Mouse (Mus musculus): ENCODE results near the gene N4bp3. TPM values are rescaled to one million over a fixed set of nuclear protein-coding genes. Genes with fewer than 3 reads are reported as not detected.
"Not testable (repeated sequence)": the region's sequence is repeated elsewhere in the genome, so short reads cannot be mapped to it uniquely, and the experiment has no call there.

The N4bp3 gene
- total RNA-seq, 4 experiments from 2014 or later, result 2.0 to 3.1 (median 2.5) TPM

DNA sequence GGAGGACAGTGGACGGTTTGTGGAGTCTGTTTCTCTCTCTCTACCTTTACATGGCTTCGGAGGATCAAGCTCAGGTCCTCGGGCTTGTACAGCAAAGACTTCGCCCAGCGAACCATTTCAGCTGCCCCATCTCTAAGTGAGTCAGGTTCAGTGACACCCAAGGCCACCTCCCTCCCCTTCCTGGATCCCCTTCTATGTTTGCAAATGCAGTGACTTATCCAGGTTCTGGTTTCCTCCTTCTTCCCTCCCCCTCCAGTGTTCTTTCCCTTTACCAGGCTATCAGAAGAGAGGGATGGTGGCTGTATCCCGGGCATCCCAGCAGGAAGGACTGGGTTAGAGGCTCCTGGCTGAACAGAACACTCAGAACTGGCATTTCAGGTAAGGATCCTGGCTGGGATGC is 3.1 kb upstream of the N4bp3 start:
- DNase-seq (ENCODE audit: low spot score in 2 of 2), result no peak

DNA sequence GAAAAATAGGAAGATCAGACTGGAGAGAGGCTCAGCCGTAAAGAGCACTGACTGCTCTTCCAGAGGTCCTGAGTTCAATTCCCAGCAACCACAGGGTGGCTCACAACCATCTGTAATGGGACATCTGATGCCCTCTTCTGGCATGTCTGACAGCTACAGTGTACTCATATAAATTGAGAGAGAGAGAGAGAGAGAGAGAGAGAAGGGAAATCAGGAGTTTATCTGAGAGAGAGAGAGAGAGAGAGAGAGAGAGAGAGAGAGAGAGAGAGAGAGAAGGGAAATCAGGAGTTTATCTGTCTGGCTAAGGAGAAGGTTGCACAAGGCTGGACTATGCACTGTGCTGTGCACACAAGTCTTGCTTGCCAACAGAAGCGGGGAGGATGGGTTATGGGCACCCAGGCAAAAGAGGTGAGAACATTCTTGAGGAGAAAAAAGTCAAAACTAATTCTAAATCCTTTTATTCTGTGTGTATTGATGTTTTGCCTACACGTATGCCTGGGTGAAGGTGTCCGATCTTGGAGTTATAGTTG is 2.3 kb upstream of the N4bp3 start:
- DNase-seq (ENCODE audit: low spot score in 2 of 2), result no peak

DNA sequence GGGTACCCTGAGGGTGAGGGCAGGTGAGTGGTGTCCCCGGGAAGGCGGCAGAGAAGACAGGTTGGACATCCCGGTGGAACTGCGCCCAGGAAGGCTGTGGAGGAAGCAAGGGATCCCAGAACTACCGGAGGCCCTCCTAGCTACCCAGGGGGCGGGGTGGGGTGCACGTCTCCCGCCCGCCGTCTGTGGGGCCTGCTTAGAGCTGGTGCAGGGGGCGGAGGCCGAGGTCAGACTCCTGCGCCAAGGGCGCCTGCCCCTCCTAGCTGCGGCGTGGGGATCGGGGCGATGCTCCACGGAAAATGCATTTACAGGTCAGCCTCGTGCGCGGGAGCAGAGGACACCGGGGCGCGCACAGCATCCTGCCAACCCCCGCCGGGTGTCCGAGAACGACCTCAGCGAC is 381 bp downstream of the N4bp3 start:
- no peak for DNase-seq (ENCODE audit: low spot score in 2 of 2)

- no peak for DNase-seq (ENCODE audit: low spot score in 2 of 2)
Observed at GRCm38 (mm10) chr11:51649889-51650199, 798 bp downstream of the N4bp3 start.

DNA sequence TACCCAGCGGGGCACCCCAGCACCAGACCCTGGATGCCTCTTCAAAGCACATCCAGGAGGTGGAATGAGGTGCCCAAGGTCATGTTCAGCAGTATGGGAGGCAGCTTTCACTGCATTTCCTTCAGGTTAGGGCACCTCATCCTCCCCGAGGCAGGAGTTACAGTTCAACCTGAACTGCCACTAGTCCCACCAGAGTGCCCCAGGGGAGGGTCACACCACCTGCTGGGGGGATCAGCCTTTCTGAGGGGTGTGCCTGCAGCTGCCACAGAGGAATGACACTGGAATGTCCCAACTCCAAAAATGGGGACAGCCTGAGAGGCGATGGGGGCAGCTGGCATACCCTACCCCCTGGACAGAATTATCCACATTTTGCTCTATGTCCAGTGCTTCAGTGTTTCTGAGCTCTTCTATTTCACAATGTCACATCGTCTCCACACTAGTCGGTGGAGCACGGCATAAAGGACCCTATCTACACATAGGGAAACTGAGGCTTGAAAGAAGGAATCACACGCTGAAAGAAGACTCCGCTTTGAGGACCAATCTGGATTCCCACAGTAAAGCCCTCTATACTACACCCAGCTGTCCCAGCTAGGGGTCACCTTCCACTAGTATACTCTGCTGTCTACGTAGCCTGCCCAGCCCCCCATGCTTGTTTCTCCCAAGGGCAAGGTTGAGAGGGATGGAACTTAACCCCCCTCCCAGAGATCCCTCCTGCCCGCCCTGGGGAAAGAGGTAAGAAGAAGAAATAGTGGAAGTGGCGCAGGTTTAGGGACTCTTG is 1.3 kb downstream of the N4bp3 start:
- DNase-seq (ENCODE audit: low spot score in 2 of 2), result no peak

DNA sequence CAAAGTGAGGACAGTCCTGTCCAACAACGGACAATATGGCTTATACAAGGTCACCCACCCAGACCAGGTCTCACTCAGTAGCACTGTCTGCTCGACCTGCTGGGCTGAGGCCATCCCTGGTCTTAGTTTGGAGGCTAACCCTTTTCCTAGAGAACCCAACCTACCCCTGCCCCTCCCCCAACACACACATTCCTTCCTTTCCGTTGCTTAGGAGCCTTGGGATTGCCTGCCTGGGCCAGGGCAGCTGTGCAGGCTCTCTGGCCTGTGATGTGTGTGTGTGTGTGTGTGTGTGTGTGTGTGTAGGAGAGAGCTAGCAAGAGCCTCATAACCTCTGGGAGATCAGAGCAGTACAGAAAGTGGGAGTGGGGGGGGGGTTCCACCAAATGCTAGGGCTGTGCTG is 2.1 kb downstream of the N4bp3 start:
- no peak for DNase-seq (ENCODE audit: low spot score in 2 of 2)

- no peak for DNase-seq (ENCODE audit: low spot score in 2 of 2)
Observed at GRCm38 (mm10) chr11:51646751-51647667, 3.6 kb downstream of the N4bp3 start.

DNA sequence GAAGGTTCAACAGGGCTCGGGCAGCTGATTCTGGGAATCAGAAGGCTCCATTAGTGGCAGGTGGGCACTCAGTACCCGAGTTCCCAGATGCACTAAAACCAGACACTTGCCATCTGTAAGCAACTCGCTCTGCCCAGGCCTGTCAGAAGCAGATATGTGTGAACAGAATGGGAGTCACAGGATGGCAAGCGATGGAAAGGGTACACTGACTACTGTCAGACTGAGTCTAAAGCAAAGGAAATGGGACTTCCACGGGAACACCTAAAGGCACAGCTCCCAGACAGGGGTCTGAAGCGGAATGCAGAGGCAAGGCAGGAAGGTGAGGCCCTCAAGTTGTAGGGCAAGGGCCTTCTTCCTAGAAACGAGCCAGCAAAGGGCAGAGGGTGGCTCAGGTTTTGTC is 4.4 kb downstream of the N4bp3 start:
- no peak for DNase-seq (ENCODE audit: low spot score in 2 of 2)

GRCm38 (mm10) chr11:51645293-51645692 is 5.3 kb downstream of the N4bp3 start:
- DNase-seq (ENCODE audit: low spot score in 2 of 2), result no peak

- no peak for DNase-seq (ENCODE audit: low spot score in 2 of 2)
Observed at GRCm38 (mm10) chr11:51644217-51644616, 6.4 kb downstream of the N4bp3 start.

- no peak for DNase-seq (ENCODE audit: low spot score in 2 of 2)
Observed at GRCm38 (mm10) chr11:51643761-51644160, 6.9 kb downstream of the N4bp3 start.

DNA sequence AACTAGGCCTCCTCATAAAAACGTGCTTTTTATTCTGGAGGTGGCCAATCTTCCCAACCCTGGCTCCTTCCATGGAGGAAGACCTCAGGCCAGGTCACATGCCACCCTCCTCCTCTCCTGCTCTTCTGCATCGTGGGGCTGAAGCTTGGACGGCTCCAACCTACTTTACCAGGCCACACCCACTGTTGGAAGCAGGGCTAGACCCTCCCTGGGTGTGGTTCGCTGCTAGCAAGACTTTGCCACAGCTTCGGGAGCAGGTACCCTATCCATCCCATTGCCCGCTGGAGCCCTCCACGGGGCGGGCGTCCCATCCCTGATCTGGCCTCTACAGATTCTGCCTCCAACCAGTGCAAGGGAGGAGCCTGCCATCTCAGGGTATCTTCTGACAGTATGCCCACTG is 7.4 kb downstream of the N4bp3 start:
- DNase-seq (ENCODE audit: low spot score in 2 of 2), result no peak

- no peak for DNase-seq (ENCODE audit: low spot score in 2 of 2)
Observed at GRCm38 (mm10) chr11:51640748-51641147, 9.9 kb downstream of the N4bp3 start.

GRCm38 (mm10) chr11:51638497-51638896 is 12.1 kb downstream of the N4bp3 start:
- no peak for DNase-seq (ENCODE audit: low spot score in 2 of 2)

- DNase-seq (ENCODE audit: low spot score in 2 of 2), result no peak
Observed at GRCm38 (mm10) chr11:51637971-51638414, 12.6 kb downstream of the N4bp3 start.

DNA sequence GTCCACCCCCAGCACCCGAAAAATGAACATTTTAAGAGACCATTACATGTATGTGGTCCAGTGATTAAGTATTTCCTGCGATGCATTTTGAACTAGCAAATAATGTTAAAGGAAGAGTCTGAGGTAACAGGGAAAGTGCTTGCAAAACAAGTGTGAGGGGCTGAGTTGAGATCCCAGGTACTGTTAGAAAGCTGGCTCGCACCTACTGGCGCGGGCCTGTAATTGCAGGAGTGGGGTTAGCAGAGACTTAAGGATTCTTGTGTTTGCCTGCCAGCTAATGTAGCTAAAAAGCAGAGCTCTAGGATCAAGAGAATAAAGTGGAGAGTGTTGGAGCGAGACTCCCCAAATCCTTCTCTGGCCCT is 14.3 kb downstream of the N4bp3 start:
- DNase-seq (ENCODE audit: low spot score in 2 of 2), result no peak

DNA sequence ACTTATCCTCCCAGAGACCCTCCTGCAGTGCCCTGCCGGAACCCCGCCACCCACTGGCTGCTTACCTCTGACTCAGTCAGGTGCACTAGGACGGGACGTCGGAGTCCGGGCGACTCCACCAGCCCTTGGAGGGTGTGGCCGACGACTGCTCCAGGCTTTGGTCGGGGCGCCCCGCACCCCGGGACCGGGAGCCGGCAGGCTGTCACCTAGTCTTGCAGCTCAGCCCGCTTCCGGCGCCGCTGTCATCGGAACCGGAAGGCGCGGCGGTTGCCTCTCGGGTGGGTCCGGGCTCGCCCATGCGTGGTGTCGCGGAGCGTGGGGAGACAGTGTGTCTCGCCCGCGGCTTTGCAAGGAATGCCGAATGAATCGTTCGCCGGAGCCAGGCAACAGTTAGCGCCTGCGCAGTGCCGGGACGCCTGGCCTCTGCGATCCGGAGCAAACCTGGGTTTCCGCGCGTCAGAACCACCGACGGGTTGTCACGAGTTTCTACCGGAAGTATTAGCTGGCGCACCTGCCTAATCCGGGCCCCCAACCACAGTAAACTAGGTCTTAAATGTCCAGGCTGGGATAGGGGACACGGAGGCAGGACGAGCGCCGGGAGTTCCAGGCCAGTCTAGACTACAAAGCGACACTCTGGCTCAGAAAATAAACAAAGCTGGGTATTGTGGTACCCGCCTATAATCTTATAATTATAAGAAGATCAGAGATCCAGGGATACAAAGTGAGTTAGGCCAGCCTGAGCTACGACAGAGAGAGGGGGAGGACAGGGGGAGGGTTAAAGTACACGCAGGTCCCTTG is 14.9 kb downstream of the N4bp3 start, which contains the start of gene Rmnd5b:
Gene Rmnd5b, minus strand, starts transcription at position 372 of the 798 bp plus-strand sequence.
- peak; percentile 80 to 86 for DNase-seq (ENCODE audit: low spot score in 2 of 2)

GRCm38 (mm10) chr11:51635127-51635524 is 15.5 kb downstream of the N4bp3 start:
- no peak for DNase-seq (ENCODE audit: low spot score in 2 of 2)

GRCm38 (mm10) chr11:51633721-51634120 is 16.9 kb downstream of the N4bp3 start:
- DNase-seq (ENCODE audit: low spot score in 2 of 2), result no peak

DNA sequence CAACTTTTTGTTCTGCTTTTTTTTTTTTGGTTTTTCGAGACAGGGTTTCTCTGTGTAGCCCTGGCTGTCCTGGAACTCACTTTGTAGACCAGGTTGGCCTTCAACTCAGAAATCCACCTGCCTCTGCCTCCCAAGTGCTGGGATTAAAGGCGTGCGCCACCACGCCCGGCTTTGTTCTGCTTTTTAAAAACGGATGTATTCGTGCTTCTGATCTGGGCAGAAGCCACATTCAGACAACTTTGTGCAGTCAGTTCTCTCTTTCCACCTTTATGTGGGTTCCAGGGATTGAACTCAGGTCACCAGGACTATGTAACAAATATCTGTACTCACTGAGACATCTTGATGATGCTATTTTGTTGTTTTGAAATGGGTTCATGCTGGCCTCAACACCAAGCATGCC is 17.4 kb downstream of the N4bp3 start:
- DNase-seq (ENCODE audit: low spot score in 2 of 2), result not testable (repeated sequence)

DNA sequence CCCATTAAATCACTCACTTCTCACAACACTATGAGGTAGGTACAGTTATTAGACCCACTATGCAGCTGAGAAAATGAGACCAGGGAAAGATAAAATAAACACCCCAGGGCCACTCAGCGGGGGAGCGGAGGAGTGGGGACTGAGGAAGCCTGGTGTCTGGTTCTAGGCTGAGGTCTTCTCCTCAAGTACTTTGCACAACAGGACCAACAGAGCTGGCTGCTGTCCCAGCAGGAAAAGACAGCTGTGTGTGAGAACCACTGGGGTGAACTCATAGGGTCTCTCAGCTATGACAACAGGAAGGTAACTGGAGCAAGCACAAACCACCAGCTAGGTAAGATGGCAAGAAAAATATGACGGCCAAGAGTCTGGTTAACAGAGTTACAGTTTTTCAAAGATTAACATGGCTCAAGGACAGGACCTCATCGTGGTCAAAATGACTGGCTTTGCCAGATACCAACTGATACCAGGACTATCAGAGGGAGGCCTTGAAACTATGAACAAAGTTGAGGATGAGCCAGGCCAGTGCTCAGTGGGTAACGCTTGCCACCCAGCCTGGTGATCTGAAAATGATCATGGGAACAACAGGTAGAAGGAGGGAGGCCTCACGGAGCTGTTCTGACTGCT is 18.4 kb downstream of the N4bp3 start:
- no peak for DNase-seq (ENCODE audit: low spot score in 2 of 2)
